Mouse (Mus musculus): Measurements from ENCODE around the gene Col1a1.

Gene Col1a1

GRCm38 (mm10) chr11:94978178-94978915 is 42.3 kb downstream of the Col1a1 start:
- DNase-seq = no peak

- DNase-seq = peak; percentile 98
Observed at GRCm38 (mm10) chr11:94978947-94979346, 42.9 kb downstream of the Col1a1 start.

- no peak for DNase-seq
Observed at GRCm38 (mm10) chr11:94979462-94980179, 43.6 kb downstream of the Col1a1 start.

- no peak for DNase-seq
Observed at GRCm38 (mm10) chr11:94985140-94985539, 49.1 kb downstream of the Col1a1 start.

- DNase-seq = no peak
Observed at GRCm38 (mm10) chr11:94985822-94986221, 49.8 kb downstream of the Col1a1 start.

GRCm38 (mm10) chr11:94986435-94986834 is 50.4 kb downstream of the Col1a1 start:
- DNase-seq = no peak

- DNase-seq = no peak
Observed at GRCm38 (mm10) chr11:94987341-94987740, 51.3 kb downstream of the Col1a1 start.

GRCm38 (mm10) chr11:94987851-94988250 is 51.8 kb downstream of the Col1a1 start:
- DNase-seq = peak; percentile 27

- DNase-seq = peak; percentile 46
Observed at GRCm38 (mm10) chr11:94988780-94989561, 52.9 kb downstream of the Col1a1 start.

- DNase-seq = peak; percentile 80
Observed at GRCm38 (mm10) chr11:94989562-94990017, 53.6 kb downstream of the Col1a1 start.

- peak; percentile 54 for DNase-seq
Observed at GRCm38 (mm10) chr11:94990102-94990748, 54.2 kb downstream of the Col1a1 start.

- peak; percentile 90 for DNase-seq
Observed at GRCm38 (mm10) chr11:94990749-94991577, 54.9 kb downstream of the Col1a1 start, which contains the start of gene Ppp1r9b. Gene Ppp1r9b, plus strand, starts transcription at chr11:94991035.

- DNase-seq = no peak
Observed at GRCm38 (mm10) chr11:94991641-94992479, 55.8 kb downstream of the Col1a1 start.

- no peak for DNase-seq
Observed at GRCm38 (mm10) chr11:94992480-94992753, 56.4 kb downstream of the Col1a1 start.

GRCm38 (mm10) chr11:94992754-94993606 is 57.0 kb downstream of the Col1a1 start:
- no peak for DNase-seq

- DNase-seq = no peak
Observed at GRCm38 (mm10) chr11:94994208-94994814, 58.3 kb downstream of the Col1a1 start.

- no peak for DNase-seq
Observed at GRCm38 (mm10) chr11:94994947-94995772, 59.1 kb downstream of the Col1a1 start.

- no peak for DNase-seq
Observed at GRCm38 (mm10) chr11:94996101-94996500, 60.1 kb downstream of the Col1a1 start.

GRCm38 (mm10) chr11:94996984-94997383 is 61.0 kb downstream of the Col1a1 start:
- no peak for DNase-seq
